Mouse (Mus musculus) layer of hippocampus, postnatal 14 days (tissue): ENCODE results near the gene Dennd2a. TPM values are rescaled to one million over a fixed set of nuclear protein-coding genes. Genes with fewer than 3 reads are reported as not detected.
A peak's percentile ranks its signal among the peaks of the same experiment; 100 is the strongest.
"Not testable (repeated sequence)": the region's sequence is repeated elsewhere in the genome, so short reads cannot be mapped to it uniquely, and the experiment has no call there.

Experiments
- DNase-seq, 2 experiments: peaks; one replicate each; pipeline ENCODE4 v3.0.0; 2021 to 2022; ENCODE audit warnings: low spot score in 2 of 2, mixed read lengths in 1 of 2
- total RNA-seq, 2 experiments: library from RNA; stranded (reverse); gene quantifications; 2 replicates each; pipeline ENCODE4 v1.2.3; 2021

The Dennd2a gene
- total RNA-seq, 2 experiments from 2014 or later = 30.0 to 35.7 TPM

DNA sequence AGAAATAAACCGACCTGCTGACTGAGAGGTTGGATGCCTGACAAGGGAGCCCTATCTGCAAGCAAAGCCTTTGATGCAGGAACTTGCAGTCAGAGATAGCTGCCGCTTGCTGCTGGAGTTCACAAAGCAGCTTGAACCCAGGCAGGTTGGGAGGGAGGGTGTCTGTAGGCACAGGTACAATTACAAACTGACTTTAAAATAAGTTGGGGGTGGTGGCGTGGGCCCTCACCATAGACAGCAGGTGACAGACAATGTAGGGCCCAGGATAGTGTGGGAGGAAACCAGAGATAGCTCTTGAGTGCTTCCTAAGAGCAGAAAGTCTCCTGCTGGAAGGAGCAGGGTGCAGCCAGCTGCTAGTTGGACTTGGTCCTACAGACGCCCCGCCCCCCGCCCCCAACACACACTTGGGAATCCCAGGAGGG is 134.5 kb downstream of the Dennd2a start:
- DNase-seq = no peak

DNA sequence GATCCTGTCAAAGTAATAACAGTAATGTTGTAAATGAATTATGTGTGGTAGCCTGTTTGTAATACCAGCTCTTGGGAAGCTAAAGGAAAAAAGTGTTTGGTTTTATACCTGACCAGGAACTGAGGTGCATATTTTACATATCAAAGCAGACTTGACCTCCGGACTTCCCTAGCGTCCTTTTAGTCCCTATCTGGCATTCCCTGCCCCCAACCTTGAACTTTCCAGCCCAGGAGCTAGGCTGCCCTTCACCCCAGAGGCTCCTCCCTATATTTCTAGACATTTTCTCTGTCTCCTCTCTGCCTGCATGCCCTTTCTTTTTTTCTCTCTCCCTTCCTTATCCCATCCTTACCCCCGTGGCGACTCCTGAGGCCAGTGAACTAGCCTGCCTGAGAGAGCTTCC is 136.8 kb downstream of the Dennd2a start:
- no peak for DNase-seq

DNA sequence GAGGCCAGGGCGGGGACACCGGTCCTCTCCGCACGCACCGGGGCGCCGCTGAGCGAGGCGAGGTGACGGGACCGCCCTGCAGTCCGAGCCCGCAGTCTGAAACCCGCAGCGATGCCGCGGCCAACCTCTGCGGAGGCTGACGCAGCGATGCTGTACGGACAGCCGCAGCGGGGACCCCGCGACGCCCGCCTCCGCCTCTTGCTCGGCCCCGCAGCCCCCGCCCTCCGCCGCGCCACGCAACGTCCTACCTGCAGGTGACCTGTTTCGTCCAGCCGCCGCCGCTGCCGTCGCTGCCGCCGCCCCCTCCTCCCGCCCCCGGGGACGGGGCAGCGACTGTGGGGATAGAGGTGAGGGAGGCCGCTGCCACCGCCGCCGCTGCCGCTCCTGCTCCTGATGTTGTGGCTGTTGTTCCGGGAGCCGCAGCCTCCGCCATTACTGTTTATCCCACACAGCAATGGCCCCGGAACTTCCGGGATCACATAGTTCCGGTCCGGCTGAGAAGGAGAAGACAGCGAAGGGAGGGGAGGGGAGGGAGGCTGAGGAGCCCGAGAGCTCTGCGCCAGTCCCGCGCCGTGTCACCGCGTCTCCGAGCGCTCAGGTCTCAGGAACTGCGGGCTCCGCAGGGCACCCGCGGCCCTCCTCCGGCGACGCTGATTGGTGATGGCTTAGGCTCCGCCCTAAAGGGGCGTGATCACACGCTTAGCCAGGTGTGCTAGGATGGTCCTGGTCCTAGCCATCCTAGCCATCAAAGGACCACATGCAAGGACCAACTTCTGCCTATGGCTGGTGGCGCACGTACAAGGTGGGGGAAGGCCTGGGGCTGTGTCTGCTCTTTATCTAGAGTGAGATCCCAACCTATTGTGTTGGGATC is 137.6 kb downstream of the Dennd2a start, which contains the start of gene Mkrn1:
Gene Mkrn1 (minus strand): TSS at position 612 of the 871 bp plus-strand sequence.
- DNase-seq = peak; percentile 72 to 77

DNA sequence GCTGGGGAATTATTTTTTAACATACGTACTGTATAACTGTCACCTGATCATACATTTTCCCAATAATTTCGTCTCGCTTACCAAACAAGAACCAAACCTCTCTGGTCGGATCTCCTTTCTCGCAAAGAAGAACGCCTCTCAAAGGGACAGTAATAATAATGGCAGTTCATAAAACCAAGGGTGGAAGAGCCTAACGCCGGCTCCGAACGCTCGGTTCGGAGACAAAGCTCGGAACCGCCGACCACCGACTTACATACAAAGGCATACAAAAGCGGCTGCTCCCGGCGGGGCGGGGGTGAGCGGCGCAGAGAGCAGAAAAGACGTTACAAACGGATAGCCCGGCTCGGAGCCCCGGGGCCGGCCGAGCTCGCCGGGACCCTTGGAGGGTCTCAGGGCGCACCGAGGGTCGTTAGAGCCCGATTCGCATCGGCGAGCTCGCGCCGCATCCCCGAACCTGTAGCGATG is 138.2 kb downstream of the Dennd2a start:
- no peak for DNase-seq

DNA sequence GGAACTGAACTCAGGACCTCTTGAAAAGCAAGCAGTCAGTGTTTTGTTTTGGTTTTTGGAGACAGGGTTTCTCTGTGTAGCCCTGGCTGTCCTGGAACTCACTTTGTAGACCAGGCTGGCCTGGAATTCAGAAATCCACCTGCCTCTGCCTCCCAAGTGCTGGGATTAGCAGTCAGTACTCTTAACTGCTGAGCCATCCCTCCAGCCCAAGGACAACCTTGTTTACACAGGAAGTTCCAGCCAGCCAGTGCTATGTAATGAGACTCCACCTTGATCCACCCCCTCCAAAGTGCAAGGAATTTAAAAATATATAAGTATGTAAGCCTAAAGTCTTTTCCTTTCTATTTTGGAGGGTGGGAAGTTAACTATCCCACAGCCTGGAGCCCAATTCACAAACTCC is 141.0 kb downstream of the Dennd2a start:
- not testable (repeated sequence) for DNase-seq

DNA sequence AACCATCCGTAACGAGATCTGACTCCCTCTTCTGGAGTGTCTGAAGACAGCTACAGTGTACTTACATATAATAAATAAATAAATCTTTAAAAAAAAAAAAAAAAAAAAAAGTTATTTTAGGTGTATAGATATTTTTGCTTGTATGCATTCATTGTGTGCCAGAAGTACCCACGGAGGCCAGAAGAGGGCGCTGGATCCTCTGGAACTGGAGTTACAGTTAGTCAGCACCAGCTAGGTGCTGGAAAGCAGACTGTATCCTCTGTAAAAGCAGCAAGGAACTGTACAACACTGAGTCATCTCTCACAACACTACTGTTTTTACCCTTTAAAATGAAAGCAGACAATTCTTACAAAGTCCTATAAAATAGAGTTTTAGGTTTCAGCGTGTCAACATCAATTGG is 141.9 kb downstream of the Dennd2a start:
- peak; percentile 33 to 66 for DNase-seq

DNA sequence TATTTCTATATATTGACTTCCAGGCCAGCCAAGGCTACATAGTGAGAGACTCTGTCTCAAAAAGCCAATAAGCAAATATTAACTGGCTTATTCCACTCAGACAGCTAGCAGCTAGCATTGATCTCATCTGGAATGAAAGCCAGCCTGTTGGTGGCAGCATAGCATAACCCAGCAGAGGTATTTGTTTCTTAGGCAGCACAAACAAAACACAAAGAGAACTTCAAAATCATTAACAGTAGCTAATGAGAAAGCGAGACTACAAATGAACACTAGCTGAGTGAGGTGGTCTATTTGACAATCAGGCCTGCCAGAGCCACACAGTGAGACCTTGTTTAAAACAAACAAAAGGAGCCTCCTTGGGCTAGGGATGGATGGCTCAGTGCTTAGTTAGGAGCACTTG is 143.6 kb downstream of the Dennd2a start:
- DNase-seq = peak in 1 of 2 experiments; percentile 41

Other genes starting within 250 kb of the Dennd2a start
- gene Slc37a3, start 180.2 kb downstream of the Dennd2a start, total RNA-seq = 10 to 100 TPM; 85.7 to 87.6 TPM
- gene Rab19, start 176.7 kb downstream of the Dennd2a start, total RNA-seq = under 1 TPM in 1 of 2 experiments, not detected in 1; 0.21 TPM
- 100 to 1,000 TPM; 145 to 156 TPM for gene Mkrn1, start 137.4 kb downstream of the Dennd2a start, total RNA-seq
- gene Adck2, start 16.0 kb upstream of the Dennd2a start, total RNA-seq = 10 to 100 TPM; 28.0 to 32.3 TPM
- under 1 TPM in 1 of 2 experiments, not detected in 1; 0.88 TPM for gene Gm42420, start 27.9 kb upstream of the Dennd2a start, total RNA-seq
- gene Ndufb2, start 34.7 kb upstream of the Dennd2a start, total RNA-seq = 100 to 1,000 TPM; 182 to 188 TPM
- 100 to 1,000 TPM in 1 of 2 experiments, 10 to 100 TPM in 1; 99.6 to 107 TPM for gene Braf, start 167.6 kb upstream of the Dennd2a start, total RNA-seq